Mouse (Mus musculus): ENCODE data around the gene 4930562C15Rik. TPM values are rescaled to one million over a fixed set of nuclear protein-coding genes. Genes with fewer than 3 reads are reported as not detected.

The 4930562C15Rik gene
- polyA plus RNA-seq, 1 experiment: not detected

GRCm38 (mm10) chr16:4898881-4899280, 63.7 kb downstream of the 4930562C15Rik start:
- Histone ChIP-seq H3K4me3 (ENCODE audit: extremely low read depth, insufficient read depth, insufficient read length) (no peak overlapping the region), H3K27me3 (ENCODE audit: control insufficient read depth, insufficient read depth, low read length) (no peaks in the 10 kb centered on the region), H3K4me1 (ENCODE audit: control insufficient read depth, insufficient read depth, insufficient read length) (peaks cover 26% of the 10 kb centered on the region), H3K36me3 (ENCODE audit: control insufficient read depth, insufficient read depth, low read length) (no peaks in the 10 kb centered on the region), H3K27ac (ENCODE audit: insufficient read depth, low read length) (peak overlapping the region; percentile 85)
- WGBS: 23% methylated on average over 6 of the region's 6 CpGs
- DNase-seq (ENCODE audit: low read depth in 1 of 2, low spot score in 2 of 2): peak; percentile 50 to 65
- TF ChIP-seq CTCF (IDR thresholded peaks at IDR 0.05; ENCODE audit: extremely low read depth, insufficient read depth, insufficient read length, insufficient replicate concordance) (no peak), POLR2A (IDR thresholded peaks at IDR 0.05; ENCODE audit: low read depth, low read length) (no peak)

- TF ChIP-seq CTCF (IDR thresholded peaks at IDR 0.05; ENCODE audit: extremely low read depth, insufficient read depth, insufficient read length, insufficient replicate concordance): no peak
- no peak for TF ChIP-seq POLR2A (IDR thresholded peaks at IDR 0.05; ENCODE audit: low read depth, low read length)
- no peaks in the 10 kb centered on the region for H3K27me3 ChIP-seq (ENCODE audit: control insufficient read depth, insufficient read depth, low read length)
- 86% methylated on average over 2 of the region's 2 CpGs for WGBS
- no peaks in the 10 kb centered on the region for H3K36me3 ChIP-seq (ENCODE audit: control insufficient read depth, insufficient read depth, low read length)
- peaks cover 20% of the 10 kb centered on the region for H3K4me1 ChIP-seq (ENCODE audit: control insufficient read depth, insufficient read depth, insufficient read length)
- no peak overlapping the region for H3K27ac ChIP-seq (ENCODE audit: insufficient read depth, low read length)
- DNase-seq (ENCODE audit: low read depth in 1 of 2, low spot score in 2 of 2): no peak
- H3K4me3 ChIP-seq (ENCODE audit: extremely low read depth, insufficient read depth, insufficient read length): no peak overlapping the region
These were observed 64.5 kb downstream of the 4930562C15Rik start for GRCm38 (mm10) chr16:4899711-4900110.

GRCm38 (mm10) chr16:4901167-4901566, 66.0 kb downstream of the 4930562C15Rik start:
- WGBS: 90% methylated on average over 7 of the region's 7 CpGs
- DNase-seq (ENCODE audit: low read depth in 1 of 2, low spot score in 2 of 2): no peak
- no peak overlapping the region for H3K4me3 ChIP-seq (ENCODE audit: extremely low read depth, insufficient read depth, insufficient read length)
- no peaks in the 10 kb centered on the region for H3K27me3 ChIP-seq (ENCODE audit: control insufficient read depth, insufficient read depth, low read length)
- no peaks in the 10 kb centered on the region for H3K36me3 ChIP-seq (ENCODE audit: control insufficient read depth, insufficient read depth, low read length)
- peaks cover 19% of the 10 kb centered on the region for H3K4me1 ChIP-seq (ENCODE audit: control insufficient read depth, insufficient read depth, insufficient read length)
- TF ChIP-seq POLR2A (IDR thresholded peaks at IDR 0.05; ENCODE audit: low read depth, low read length) (no peak), CTCF (IDR thresholded peaks at IDR 0.05; ENCODE audit: extremely low read depth, insufficient read depth, insufficient read length, insufficient replicate concordance) (no peak)
- H3K27ac ChIP-seq (ENCODE audit: insufficient read depth, low read length): no peak overlapping the region

- Histone ChIP-seq H3K27me3 (ENCODE audit: control insufficient read depth, insufficient read depth, low read length) (no peaks in the 10 kb centered on the region), H3K4me3 (ENCODE audit: extremely low read depth, insufficient read depth, insufficient read length) (no peak overlapping the region), H3K27ac (ENCODE audit: insufficient read depth, low read length) (no peak overlapping the region), H3K4me1 (ENCODE audit: control insufficient read depth, insufficient read depth, insufficient read length) (peaks cover 9% of the 10 kb centered on the region), H3K36me3 (ENCODE audit: control insufficient read depth, insufficient read depth, low read length) (no peaks in the 10 kb centered on the region)
- TF ChIP-seq CTCF (IDR thresholded peaks at IDR 0.05; ENCODE audit: extremely low read depth, insufficient read depth, insufficient read length, insufficient replicate concordance): no peak
- TF ChIP-seq POLR2A (IDR thresholded peaks at IDR 0.05; ENCODE audit: low read depth, low read length): no peak
- no peak for DNase-seq (ENCODE audit: low read depth in 1 of 2, low spot score in 2 of 2)
- WGBS: 79% methylated on average over 2 of the region's 2 CpGs
These were observed 67.2 kb downstream of the 4930562C15Rik start for GRCm38 (mm10) chr16:4902390-4902789.

GRCm38 (mm10) chr16:4903491-4904102, 68.4 kb downstream of the 4930562C15Rik start:
- no peak for DNase-seq (ENCODE audit: low read depth in 1 of 2, low spot score in 2 of 2)
- H3K4me1 ChIP-seq (ENCODE audit: control insufficient read depth, insufficient read depth, insufficient read length): peaks cover 10% of the 10 kb centered on the region; the same call in 1 of the 2 replicates

GRCm38 (mm10) chr16:4904878-4905277, 69.7 kb downstream of the 4930562C15Rik start:
- DNase-seq (ENCODE audit: low read depth in 1 of 2, low spot score in 2 of 2): no peak
- Histone ChIP-seq H3K27me3 (ENCODE audit: control insufficient read depth, insufficient read depth, low read length) (no peaks in the 10 kb centered on the region), H3K27ac (ENCODE audit: insufficient read depth, low read length) (no peak overlapping the region), H3K4me1 (ENCODE audit: control insufficient read depth, insufficient read depth, insufficient read length) (peaks cover 8% of the 10 kb centered on the region; the same call in 1 of the 2 replicates), H3K36me3 (ENCODE audit: control insufficient read depth, insufficient read depth, low read length) (peaks cover 1% of the 10 kb centered on the region; the same call in 1 of the 2 replicates), H3K4me3 (ENCODE audit: extremely low read depth, insufficient read depth, insufficient read length) (no peak overlapping the region)
- TF ChIP-seq POLR2A (IDR thresholded peaks at IDR 0.05; ENCODE audit: low read depth, low read length) (no peak), CTCF (IDR thresholded peaks at IDR 0.05; ENCODE audit: extremely low read depth, insufficient read depth, insufficient read length, insufficient replicate concordance) (no peak)
- 92% methylated on average over 3 of the region's 3 CpGs for WGBS

More at GRCm38 (mm10) chr16:4903491-4904102, 68.4 kb downstream of the 4930562C15Rik start:
- Histone ChIP-seq H3K27ac (ENCODE audit: insufficient read depth, low read length) (no peak overlapping the region), H3K36me3 (ENCODE audit: control insufficient read depth, insufficient read depth, low read length) (no peaks in the 10 kb centered on the region), H3K4me3 (ENCODE audit: extremely low read depth, insufficient read depth, insufficient read length) (no peak overlapping the region), H3K27me3 (ENCODE audit: control insufficient read depth, insufficient read depth, low read length) (no peaks in the 10 kb centered on the region)
- 86% methylated on average over 6 of the region's 6 CpGs for WGBS
- TF ChIP-seq CTCF (IDR thresholded peaks at IDR 0.05; ENCODE audit: extremely low read depth, insufficient read depth, insufficient read length, insufficient replicate concordance) (no peak), POLR2A (IDR thresholded peaks at IDR 0.05; ENCODE audit: low read depth, low read length) (no peak)

- Histone ChIP-seq H3K27ac (ENCODE audit: insufficient read depth, low read length) (no peak overlapping the region), H3K36me3 (ENCODE audit: control insufficient read depth, insufficient read depth, low read length) (peaks cover 3% of the 10 kb centered on the region; the same call in 1 of the 2 replicates), H3K27me3 (ENCODE audit: control insufficient read depth, insufficient read depth, low read length) (no peaks in the 10 kb centered on the region), H3K4me1 (ENCODE audit: control insufficient read depth, insufficient read depth, insufficient read length) (peaks cover 8% of the 10 kb centered on the region; the same call in 1 of the 2 replicates), H3K4me3 (ENCODE audit: extremely low read depth, insufficient read depth, insufficient read length) (no peak overlapping the region)
- no peak for DNase-seq (ENCODE audit: low read depth in 1 of 2, low spot score in 2 of 2)
- WGBS: 82% methylated on average over 1 of the region's 1 CpGs
- TF ChIP-seq POLR2A (IDR thresholded peaks at IDR 0.05; ENCODE audit: low read depth, low read length): no peak
These were observed 70.4 kb downstream of the 4930562C15Rik start for GRCm38 (mm10) chr16:4905591-4905990.
